Mouse (Mus musculus) neural tube, embryonic 13.5 days (tissue): ENCODE results near the gene Dab2ip. TPM values are rescaled to one million over a fixed set of nuclear protein-coding genes. Genes with fewer than 3 reads are reported as not detected.

Experiments used
- ATAC-seq: fragments of 200-750 bp; cut with Nextera tagmentation; 2 replicates; pipeline ENCODE4 v1.8.0; 2017; ENCODE audit warnings: low read depth, mild to moderate bottlenecking, moderate TSS enrichment, moderate library complexity
- H3K27ac ChIP-seq: fragments of 300-500 bp; sonication (generic); replicated peaks from 2 replicates; pipeline ENCODE4 v1.5.1; 2015; ENCODE audit warnings: moderate library complexity, mild to moderate bottlenecking, inconsistent platforms
- H3K27me3 ChIP-seq: fragments of 300-500 bp; sonication (generic); 2 replicates; pipeline ENCODE4 v1.6.1; 2015; ENCODE audit warnings: mild to moderate bottlenecking, inconsistent platforms
- H3K36me3 ChIP-seq: fragments of 300-500 bp; sonication (generic); 2 replicates; pipeline ENCODE4 v1.6.1; 2015; ENCODE audit warnings: mild to moderate bottlenecking, inconsistent platforms
- H3K4me1 ChIP-seq: fragments of 300-500 bp; sonication (generic); replicated peaks from 2 replicates; pipeline ENCODE4 v1.6.1; 2015; ENCODE audit warnings: inconsistent platforms
- H3K4me2 ChIP-seq: fragments of 300-500 bp; sonication (generic); 2 replicates; pipeline ENCODE4 v1.6.1; 2015; ENCODE audit warnings: inconsistent platforms, mild to moderate bottlenecking, moderate library complexity
- H3K4me3 ChIP-seq: fragments of 300-500 bp; sonication (generic); 2 replicates; pipeline ENCODE4 v1.5.1; 2015; ENCODE audit warnings: mild to moderate bottlenecking, inconsistent platforms
- H3K9ac ChIP-seq: fragments of 300-500 bp; sonication (generic); 2 replicates; pipeline ENCODE4 v1.6.1; 2015; ENCODE audit warnings: moderate library complexity, mild to moderate bottlenecking, inconsistent platforms
- H3K9me3 ChIP-seq: fragments of 300-500 bp; sonication (generic); 2 replicates; pipeline ENCODE4 v1.6.1; 2016; ENCODE audit warnings: inconsistent platforms
- WGBS: fragments of 180-500 bp; shearing (Covaris S2); methylation state at CpG from one replicate; pipeline ENCODE4 v1.1.7; 2015; 5-methylcytosine and 5-hydroxymethylcytosine counted together
- polyA plus RNA-seq: library from polyadenylated mRNA; unstranded; fragments of >200 nt; fragmentation: Nextera tagmentation; extraction: Ambion mirVana; gene quantifications from 2 replicates; pipeline ENCODE4 v1.2.1, GENCODE M21; 2015

Dab2ip gene
- polyA plus RNA-seq, 1 experiment from 2014 or later: 67.4 TPM

- 50% methylated on average over 18 of the region's 18 CpGs for WGBS
- ATAC-seq: peak; percentile 34; the same call in 1 of the 2 replicates
- 0 out of 2 replicates have a peak overlapping the region, but pooled peaks have one; percentile 17 for H3K9ac ChIP-seq
Measured at GRCm38 (mm10) chr2:35731671-35732449, 173.8 kb downstream of the Dab2ip start.

GRCm38 (mm10) chr2:35735001-35735400, 176.9 kb downstream of the Dab2ip start:
- peaks cover 31% of the 10 kb centered on the region for H3K4me1 ChIP-seq
- WGBS: 100% methylated on average over 2 of the region's 2 CpGs
- H3K4me3 ChIP-seq: no peak overlapping the region
- ATAC-seq: no peak
- H3K4me2 ChIP-seq: no peak overlapping the region
- H3K27me3 ChIP-seq: no peaks in the 10 kb centered on the region
- H3K36me3 ChIP-seq: peaks cover 8% of the 10 kb centered on the region
- no peak overlapping the region for H3K9ac ChIP-seq
- no peaks in the 10 kb centered on the region for H3K9me3 ChIP-seq
- no peak overlapping the region for H3K27ac ChIP-seq

More at GRCm38 (mm10) chr2:35731671-35732449, 173.8 kb downstream of the Dab2ip start:
- H3K9me3 ChIP-seq: no peaks in the 10 kb centered on the region
- peaks cover 40% of the 10 kb centered on the region for H3K4me1 ChIP-seq
- no peak overlapping the region for H3K4me2 ChIP-seq
- no peak overlapping the region for H3K4me3 ChIP-seq
- no peaks in the 10 kb centered on the region for H3K27me3 ChIP-seq
- peaks cover 37% of the 10 kb centered on the region for H3K36me3 ChIP-seq
- H3K27ac ChIP-seq: peak overlapping the region; percentile 69

- no peaks in the 10 kb centered on the region for H3K9me3 ChIP-seq
- ATAC-seq: no peak
- 96% methylated on average over 2 of the region's 2 CpGs for WGBS
- no peak overlapping the region for H3K27ac ChIP-seq
- no peak overlapping the region for H3K4me3 ChIP-seq
- no peaks in the 10 kb centered on the region for H3K27me3 ChIP-seq
- H3K36me3 ChIP-seq: peaks cover 3% of the 10 kb centered on the region
- peaks cover 32% of the 10 kb centered on the region for H3K4me1 ChIP-seq
- H3K4me2 ChIP-seq: no peak overlapping the region
- H3K9ac ChIP-seq: no peak overlapping the region
Measured at GRCm38 (mm10) chr2:35736061-35736460, 178.0 kb downstream of the Dab2ip start.

- H3K27me3 ChIP-seq: no peaks in the 10 kb centered on the region
- H3K36me3 ChIP-seq: no peaks in the 10 kb centered on the region
- 72% methylated on average over 7 of the region's 7 CpGs for WGBS
- H3K4me3 ChIP-seq: no peak overlapping the region
- H3K9me3 ChIP-seq: no peaks in the 10 kb centered on the region
- H3K27ac ChIP-seq: no peak overlapping the region
- no peak overlapping the region for H3K4me2 ChIP-seq
- H3K4me1 ChIP-seq: peaks cover 32% of the 10 kb centered on the region
- H3K9ac ChIP-seq: no peak overlapping the region
- no peak for ATAC-seq
Measured at GRCm38 (mm10) chr2:35737467-35738027, 179.5 kb downstream of the Dab2ip start.

GRCm38 (mm10) chr2:35739669-35740254, 181.7 kb downstream of the Dab2ip start:
- ATAC-seq: no peak
- WGBS: 55% methylated on average over 13 of the region's 13 CpGs
- H3K9me3 ChIP-seq: no peaks in the 10 kb centered on the region

GRCm38 (mm10) chr2:35745876-35746275, 187.8 kb downstream of the Dab2ip start:
- WGBS: 83% methylated on average over 10 of the region's 10 CpGs

More at GRCm38 (mm10) chr2:35739669-35740254, 181.7 kb downstream of the Dab2ip start:
- Histone ChIP-seq H3K4me1 (peaks cover 32% of the 10 kb centered on the region), H3K4me2 (no peak overlapping the region), H3K27ac (peak overlapping the region; percentile 54), H3K27me3 (no peaks in the 10 kb centered on the region), H3K4me3 (no peak overlapping the region), H3K36me3 (no peaks in the 10 kb centered on the region), H3K9ac (no peak overlapping the region)

GRCm38 (mm10) chr2:35746638-35747037, 188.6 kb downstream of the Dab2ip start:
- Histone ChIP-seq H3K36me3 (no peaks in the 10 kb centered on the region), H3K27me3 (no peaks in the 10 kb centered on the region), H3K4me1 (peaks cover 34% of the 10 kb centered on the region), H3K9ac (no peak overlapping the region), H3K27ac (peak overlapping the region; percentile 71), H3K4me3 (no peak overlapping the region), H3K9me3 (no peaks in the 10 kb centered on the region), H3K4me2 (no peak overlapping the region)
- ATAC-seq: no peak; the same call in 1 of the 2 replicates
- 38% methylated on average over 5 of the region's 7 CpGs for WGBS

More at GRCm38 (mm10) chr2:35745876-35746275, 187.8 kb downstream of the Dab2ip start:
- H3K36me3 ChIP-seq: no peaks in the 10 kb centered on the region
- peaks cover 42% of the 10 kb centered on the region for H3K4me1 ChIP-seq
- no peak overlapping the region for H3K4me3 ChIP-seq
- ATAC-seq: no peak
- no peaks in the 10 kb centered on the region for H3K9me3 ChIP-seq
- no peaks in the 10 kb centered on the region for H3K27me3 ChIP-seq
- H3K27ac ChIP-seq: peak overlapping the region; percentile 71; the same call in 1 of the 2 replicates
- H3K9ac ChIP-seq: no peak overlapping the region
- no peak overlapping the region for H3K4me2 ChIP-seq

- 66% methylated on average over 12 of the region's 12 CpGs for WGBS
- H3K9me3 ChIP-seq: no peaks in the 10 kb centered on the region
- H3K4me3 ChIP-seq: no peak overlapping the region
- H3K4me2 ChIP-seq: no peak overlapping the region
- H3K9ac ChIP-seq: no peak overlapping the region
- H3K27ac ChIP-seq: peak overlapping the region; percentile 50
- H3K27me3 ChIP-seq: no peaks in the 10 kb centered on the region
- peaks cover 30% of the 10 kb centered on the region for H3K4me1 ChIP-seq
- no peaks in the 10 kb centered on the region for H3K36me3 ChIP-seq
- no peak for ATAC-seq
Measured at GRCm38 (mm10) chr2:35747371-35748035, 189.4 kb downstream of the Dab2ip start.

- no peak overlapping the region for H3K9ac ChIP-seq
- no peaks in the 10 kb centered on the region for H3K9me3 ChIP-seq
- H3K27ac ChIP-seq: no peak overlapping the region
- no peak overlapping the region for H3K4me2 ChIP-seq
- H3K4me3 ChIP-seq: no peak overlapping the region
- no peak for ATAC-seq
- H3K27me3 ChIP-seq: no peaks in the 10 kb centered on the region
- peaks cover 36% of the 10 kb centered on the region for H3K4me1 ChIP-seq
- 75% methylated on average over 7 of the region's 7 CpGs for WGBS
- no peaks in the 10 kb centered on the region for H3K36me3 ChIP-seq
Measured at GRCm38 (mm10) chr2:35750533-35751141, 192.6 kb downstream of the Dab2ip start.

- no peak overlapping the region for H3K4me2 ChIP-seq
- H3K27ac ChIP-seq: no peak overlapping the region
- ATAC-seq: no peak
- no peak overlapping the region for H3K9ac ChIP-seq
- 75% methylated on average over 18 of the region's 18 CpGs for WGBS
- H3K9me3 ChIP-seq: no peaks in the 10 kb centered on the region
- H3K36me3 ChIP-seq: no peaks in the 10 kb centered on the region
- peaks cover 35% of the 10 kb centered on the region for H3K4me1 ChIP-seq
- no peak overlapping the region for H3K4me3 ChIP-seq
- no peaks in the 10 kb centered on the region for H3K27me3 ChIP-seq
Measured at GRCm38 (mm10) chr2:35751781-35752505, 193.9 kb downstream of the Dab2ip start.

- H3K4me3 ChIP-seq: no peak overlapping the region
- H3K9ac ChIP-seq: no peak overlapping the region
- no peak overlapping the region for H3K27ac ChIP-seq
- no peak overlapping the region for H3K4me2 ChIP-seq
- ATAC-seq: no peak
- H3K9me3 ChIP-seq: no peaks in the 10 kb centered on the region
- WGBS: 45% methylated on average over 7 of the region's 7 CpGs
- H3K4me1 ChIP-seq: peaks cover 17% of the 10 kb centered on the region; the same call in 1 of the 2 replicates
- no peaks in the 10 kb centered on the region for H3K36me3 ChIP-seq
- H3K27me3 ChIP-seq: no peaks in the 10 kb centered on the region
Measured at GRCm38 (mm10) chr2:35756467-35756866, 198.4 kb downstream of the Dab2ip start.
